Mouse (Mus musculus) hindbrain, embryonic 15.5 days (tissue): ENCODE data around the gene Ascc1. TPM values are rescaled to one million over a fixed set of nuclear protein-coding genes. Genes with fewer than 3 reads are reported as not detected.
A peak's percentile ranks its signal among the peaks of the same experiment; 100 is the strongest.

ENCODE experiments used
- ATAC-seq: fragments of 200-750 bp; cut with Nextera tagmentation; 2 replicates; pipeline ENCODE4 v1.8.0; 2017; ENCODE audit warnings: low read depth, moderate number of reproducible peaks, moderate TSS enrichment; ENCODE audit not compliant: low FRiP score
- H3K27ac ChIP-seq: fragments of 300-500 bp; sonication (generic); replicated peaks from 2 replicates; pipeline ENCODE4 v1.5.1; 2015; ENCODE audit warnings: mild to moderate bottlenecking, inconsistent platforms
- H3K27me3 ChIP-seq: fragments of 300-500 bp; sonication (generic); 2 replicates; pipeline ENCODE4 v1.6.1; 2015; ENCODE audit warnings: control low read depth, inconsistent platforms
- H3K36me3 ChIP-seq: fragments of 300-500 bp; sonication (generic); 2 replicates; pipeline ENCODE4 v1.6.1; 2015; ENCODE audit warnings: control low read depth, inconsistent platforms
- H3K4me1 ChIP-seq: fragments of 300-500 bp; sonication (generic); replicated peaks from 2 replicates; pipeline ENCODE4 v1.6.1; 2015; ENCODE audit warnings: control low read depth, inconsistent platforms
- H3K4me2 ChIP-seq: fragments of 300-500 bp; sonication (generic); 2 replicates; pipeline ENCODE4 v1.6.1; 2015; ENCODE audit warnings: moderate library complexity, mild to moderate bottlenecking, inconsistent platforms
- H3K4me3 ChIP-seq: fragments of 300-500 bp; sonication (generic); 2 replicates; pipeline ENCODE4 v1.5.1; 2015; ENCODE audit warnings: mild to moderate bottlenecking, inconsistent platforms
- H3K9ac ChIP-seq: fragments of 300-500 bp; sonication (generic); 2 replicates; pipeline ENCODE4 v1.6.1; 2015; ENCODE audit warnings: inconsistent platforms
- H3K9me3 ChIP-seq: fragments of 300-500 bp; sonication (generic); 2 replicates; pipeline ENCODE4 v1.6.1; 2016; ENCODE audit warnings: control low read depth, inconsistent platforms
- WGBS: fragments of 180-500 bp; shearing (Covaris S2); methylation state at CpG from one replicate; pipeline ENCODE4 v1.1.7; 2015; 5-methylcytosine and 5-hydroxymethylcytosine counted together
- polyA plus RNA-seq: library from polyadenylated mRNA; unstranded; fragments of >200 nt; fragmentation: Nextera tagmentation; extraction: Ambion mirVana; gene quantifications from 2 replicates; pipeline ENCODE4 v1.2.1, GENCODE M21; 2015

Ascc1 gene
- polyA plus RNA-seq, 1 experiment from 2014 or later, result 46.4 TPM

- Histone ChIP-seq H3K4me3 (no peak overlapping the region), H3K4me1 (peaks cover 58% of the 10 kb centered on the region), H3K9ac (no peak overlapping the region), H3K4me2 (peak overlapping the region; percentile 89), H3K9me3 (no peaks in the 10 kb centered on the region), H3K27me3 (no peaks in the 10 kb centered on the region), H3K27ac (peak overlapping the region; percentile 27), H3K36me3 (no peaks in the 10 kb centered on the region)
- no peak for ATAC-seq
- WGBS, result 67% methylated on average over 8 of the region's 8 CpGs
Observed at GRCm38 (mm10) chr10:60109336-60109735, 106.7 kb downstream of the Ascc1 start.

GRCm38 (mm10) chr10:60109989-60110388, 107.4 kb downstream of the Ascc1 start:
- Histone ChIP-seq H3K36me3 (no peaks in the 10 kb centered on the region), H3K4me2 (peak overlapping the region; percentile 89), H3K9ac (no peak overlapping the region), H3K4me3 (no peak overlapping the region), H3K4me1 (peaks cover 58% of the 10 kb centered on the region), H3K9me3 (no peaks in the 10 kb centered on the region), H3K27me3 (no peaks in the 10 kb centered on the region), H3K27ac (peak overlapping the region; percentile 27)
- ATAC-seq, result no peak
- WGBS, result 52% methylated on average over 8 of the region's 8 CpGs

- H3K27me3 ChIP-seq, result no peaks in the 10 kb centered on the region
- no peak overlapping the region for H3K27ac ChIP-seq
- no peaks in the 10 kb centered on the region for H3K36me3 ChIP-seq
- no peak overlapping the region for H3K9ac ChIP-seq
- H3K4me1 ChIP-seq, result peaks cover 61% of the 10 kb centered on the region
- H3K4me3 ChIP-seq, result no peak overlapping the region
- no peak overlapping the region for H3K4me2 ChIP-seq
- WGBS, result 91% methylated on average over 10 of the region's 10 CpGs
- H3K9me3 ChIP-seq, result no peaks in the 10 kb centered on the region
- ATAC-seq, result no peak
Observed at GRCm38 (mm10) chr10:60110908-60111475, 108.4 kb downstream of the Ascc1 start.

GRCm38 (mm10) chr10:60113965-60114690, 111.5 kb downstream of the Ascc1 start:
- ATAC-seq, result no peak
- no peak overlapping the region for H3K27ac ChIP-seq
- H3K36me3 ChIP-seq, result no peaks in the 10 kb centered on the region
- peaks cover 68% of the 10 kb centered on the region for H3K4me1 ChIP-seq
- no peak overlapping the region for H3K9ac ChIP-seq
- WGBS, result 89% methylated on average over 9 of the region's 9 CpGs
- H3K27me3 ChIP-seq, result no peaks in the 10 kb centered on the region
- H3K4me2 ChIP-seq, result no peak overlapping the region
- no peaks in the 10 kb centered on the region for H3K9me3 ChIP-seq
- no peak overlapping the region for H3K4me3 ChIP-seq

- peak; percentile 90 for ATAC-seq
- 3% methylated on average over 14 of the region's 14 CpGs for WGBS
- H3K4me2 ChIP-seq, result peak overlapping the region; percentile 51
- peak overlapping the region; percentile 84 for H3K27ac ChIP-seq
- H3K4me3 ChIP-seq, result peak overlapping the region; percentile 19
- no peaks in the 10 kb centered on the region for H3K9me3 ChIP-seq
- H3K4me1 ChIP-seq, result peaks cover 53% of the 10 kb centered on the region
- no peaks in the 10 kb centered on the region for H3K36me3 ChIP-seq
- H3K27me3 ChIP-seq, result no peaks in the 10 kb centered on the region
- H3K9ac ChIP-seq, result 0 out of 2 replicates have a peak overlapping the region, but pooled peaks have one; percentile 2
Observed at GRCm38 (mm10) chr10:60115345-60116185, 113.0 kb downstream of the Ascc1 start.

- no peaks in the 10 kb centered on the region for H3K9me3 ChIP-seq
- no peak overlapping the region for H3K4me3 ChIP-seq
- H3K4me2 ChIP-seq, result no peak overlapping the region
- H3K27me3 ChIP-seq, result no peaks in the 10 kb centered on the region
- H3K9ac ChIP-seq, result no peak overlapping the region
- H3K27ac ChIP-seq, result 0 out of 2 replicates have a peak overlapping the region, but pooled peaks have one; percentile 84
- 39% methylated on average over 4 of the region's 4 CpGs for WGBS
- no peak for ATAC-seq
- peaks cover 53% of the 10 kb centered on the region for H3K4me1 ChIP-seq
- peaks cover 4% of the 10 kb centered on the region; the same call in 1 of the 2 replicates for H3K36me3 ChIP-seq
Observed at GRCm38 (mm10) chr10:60116997-60117396, 114.4 kb downstream of the Ascc1 start.

- Histone ChIP-seq H3K9ac (no peak overlapping the region), H3K36me3 (peaks cover 16% of the 10 kb centered on the region), H3K9me3 (no peaks in the 10 kb centered on the region), H3K4me1 (peaks cover 46% of the 10 kb centered on the region), H3K27me3 (no peaks in the 10 kb centered on the region), H3K4me2 (no peak overlapping the region), H3K27ac (0 out of 2 replicates have a peak overlapping the region, but pooled peaks have one; percentile 15), H3K4me3 (no peak overlapping the region)
- WGBS, result 73% methylated on average over 7 of the region's 7 CpGs
- no peak for ATAC-seq
Observed at GRCm38 (mm10) chr10:60118464-60118863, 115.9 kb downstream of the Ascc1 start.

- Histone ChIP-seq H3K4me1 (peaks cover 27% of the 10 kb centered on the region), H3K9me3 (no peaks in the 10 kb centered on the region), H3K27me3 (no peaks in the 10 kb centered on the region), H3K27ac (no peak overlapping the region), H3K9ac (no peak overlapping the region), H3K36me3 (peaks cover 26% of the 10 kb centered on the region), H3K4me3 (no peak overlapping the region), H3K4me2 (no peak overlapping the region)
- ATAC-seq, result no peak
- 73% methylated on average over 4 of the region's 4 CpGs for WGBS
Observed at GRCm38 (mm10) chr10:60120630-60121029, 118.0 kb downstream of the Ascc1 start.

GRCm38 (mm10) chr10:60124078-60124477, 121.5 kb downstream of the Ascc1 start:
- Histone ChIP-seq H3K4me1 (no peaks in the 10 kb centered on the region), H3K36me3 (peaks cover 47% of the 10 kb centered on the region), H3K9me3 (no peaks in the 10 kb centered on the region), H3K9ac (no peak overlapping the region), H3K27me3 (no peaks in the 10 kb centered on the region), H3K27ac (no peak overlapping the region), H3K4me3 (no peak overlapping the region), H3K4me2 (no peak overlapping the region)
- WGBS, result 59% methylated on average over 6 of the region's 6 CpGs
- ATAC-seq, result no peak

GRCm38 (mm10) chr10:60125529-60126327, 123.1 kb downstream of the Ascc1 start:
- H3K4me1 ChIP-seq, result no peaks in the 10 kb centered on the region
- H3K36me3 ChIP-seq, result peaks cover 63% of the 10 kb centered on the region
- no peaks in the 10 kb centered on the region for H3K9me3 ChIP-seq
- H3K4me3 ChIP-seq, result no peak overlapping the region
- peak; percentile 24; the same call in 1 of the 2 replicates for ATAC-seq
- no peak overlapping the region for H3K4me2 ChIP-seq
- H3K27me3 ChIP-seq, result no peaks in the 10 kb centered on the region
- H3K27ac ChIP-seq, result no peak overlapping the region
- H3K9ac ChIP-seq, result no peak overlapping the region
- WGBS, result 31% methylated on average over 21 of the region's 22 CpGs

- no peak for ATAC-seq
- H3K4me1 ChIP-seq, result no peaks in the 10 kb centered on the region
- H3K9me3 ChIP-seq, result no peaks in the 10 kb centered on the region
- no peak overlapping the region for H3K4me2 ChIP-seq
- H3K4me3 ChIP-seq, result no peak overlapping the region
- no peaks in the 10 kb centered on the region for H3K27me3 ChIP-seq
- H3K9ac ChIP-seq, result no peak overlapping the region
- peaks cover 62% of the 10 kb centered on the region for H3K36me3 ChIP-seq
- no peak overlapping the region for H3K27ac ChIP-seq
- WGBS, result 89% methylated on average over 9 of the region's 9 CpGs
Observed at GRCm38 (mm10) chr10:60128287-60128686, 125.7 kb downstream of the Ascc1 start.
